Mouse (Mus musculus): ENCODE results near the gene Acsbg2. TPM values are rescaled to one million over a fixed set of nuclear protein-coding genes. Genes with fewer than 3 reads are reported as not detected.

Gene Acsbg2
- polyA plus RNA-seq, 2 experiments from 2014 or later = 0.12 TPM; not detected in 1

DNA sequence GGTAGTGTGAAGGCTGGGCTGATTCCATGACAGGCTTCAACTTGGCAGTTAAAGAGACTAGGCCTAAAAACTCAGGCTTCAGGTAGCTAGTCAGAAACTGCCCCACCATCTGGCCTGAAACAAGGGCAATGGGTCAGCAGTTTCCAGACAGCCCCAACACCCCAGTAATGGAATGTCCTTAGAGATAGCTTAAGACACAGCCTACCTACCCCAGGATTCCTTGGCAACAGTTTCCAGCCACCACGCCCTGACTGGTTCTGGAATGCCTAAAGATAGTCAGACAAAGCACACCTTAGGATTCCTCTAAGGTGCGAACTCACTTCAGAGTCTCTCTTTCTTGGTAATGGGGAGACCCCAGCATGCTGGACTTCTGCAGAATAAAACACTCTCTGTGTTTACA lies 51.9 kb downstream of the Acsbg2 start:
- no peak for ATAC-seq

DNA sequence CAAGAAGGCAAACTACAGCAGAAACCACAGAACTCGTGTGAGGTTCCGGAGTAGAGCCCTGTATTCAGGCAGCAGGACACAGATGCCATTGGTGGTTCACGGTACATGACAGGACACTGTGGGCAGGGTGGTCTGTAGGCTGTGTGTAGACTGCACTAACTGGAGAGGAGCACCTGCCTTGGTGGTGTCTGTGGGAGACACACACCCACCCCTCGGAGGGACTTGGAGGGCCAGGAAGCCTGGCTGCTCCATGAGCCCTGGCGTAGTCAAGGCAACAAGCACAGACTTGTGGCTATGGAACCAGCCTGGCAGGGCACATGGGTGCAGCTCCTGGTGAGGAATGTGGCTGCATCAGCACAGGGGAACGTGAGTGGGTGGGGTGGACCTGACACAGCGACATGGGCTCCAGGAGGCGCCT lies 54.5 kb downstream of the Acsbg2 start:
- peak; percentile 92 for ATAC-seq

DNA sequence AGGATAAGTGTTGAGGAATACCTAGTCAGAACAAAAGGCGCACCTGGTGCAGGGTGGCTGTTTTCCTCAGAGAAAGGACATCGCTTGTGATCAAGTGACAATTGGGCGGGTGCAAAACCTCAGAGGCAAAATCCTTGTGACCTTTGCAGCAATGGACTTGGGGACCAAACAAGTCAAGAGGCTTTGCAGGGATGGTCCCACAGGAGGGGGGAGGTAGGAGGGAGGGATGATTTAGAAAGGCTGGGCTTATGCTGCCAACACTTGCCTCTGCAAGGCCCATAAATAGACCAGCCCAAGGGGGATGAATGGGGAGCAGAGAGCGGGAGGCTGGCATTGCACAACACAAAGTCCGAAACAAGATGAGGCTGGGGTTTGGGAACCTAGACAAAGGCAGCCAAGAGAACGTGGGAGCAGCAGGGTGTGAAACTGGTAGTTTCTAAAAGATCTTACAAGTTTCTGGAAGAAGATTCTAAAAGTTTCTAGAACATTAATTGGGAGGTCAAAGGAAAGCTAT lies 55.2 kb downstream of the Acsbg2 start:
- ATAC-seq = no peak

DNA sequence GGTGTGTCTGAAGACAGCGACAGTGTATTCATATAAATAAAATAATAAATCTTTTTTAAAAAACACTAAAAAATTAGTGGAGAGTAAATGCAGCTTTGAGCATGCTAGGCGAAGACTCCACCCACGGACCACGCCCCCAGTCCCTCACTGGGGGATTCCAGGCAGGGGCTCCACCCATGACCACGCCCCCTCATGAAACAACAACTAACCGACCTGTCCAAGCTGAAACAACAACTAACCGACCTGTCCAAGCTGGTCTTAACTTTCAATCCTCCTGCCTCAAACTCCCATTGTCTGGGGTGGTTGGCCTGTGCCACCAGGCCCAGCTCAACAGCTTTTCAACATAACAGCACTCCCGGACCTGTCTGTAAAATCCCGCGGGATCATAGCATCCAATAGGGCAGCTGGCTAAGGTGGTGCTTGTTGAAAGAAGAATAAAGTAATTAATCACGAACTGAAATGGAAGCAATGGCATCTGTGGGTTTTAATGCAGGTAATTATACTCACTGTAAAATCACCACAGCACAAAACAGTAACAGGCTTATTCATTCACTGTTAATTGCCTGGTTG lies 56.1 kb downstream of the Acsbg2 start:
- no peak for ATAC-seq

DNA sequence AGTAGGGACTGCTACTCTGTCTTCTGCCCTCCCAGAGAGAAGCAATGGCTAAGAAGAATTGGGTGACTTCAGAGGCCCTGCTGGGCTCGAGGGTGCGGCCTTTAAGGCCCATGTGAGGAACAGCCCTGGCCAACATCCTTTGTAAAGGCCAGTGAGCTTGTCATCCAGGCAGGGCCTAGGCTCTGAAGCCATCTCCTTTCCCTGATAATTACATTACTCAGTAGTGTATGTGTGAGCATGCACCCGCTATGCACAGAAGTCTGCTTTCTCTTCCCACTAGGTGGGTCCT lies 59.2 kb downstream of the Acsbg2 start:
- no peak for ATAC-seq

DNA sequence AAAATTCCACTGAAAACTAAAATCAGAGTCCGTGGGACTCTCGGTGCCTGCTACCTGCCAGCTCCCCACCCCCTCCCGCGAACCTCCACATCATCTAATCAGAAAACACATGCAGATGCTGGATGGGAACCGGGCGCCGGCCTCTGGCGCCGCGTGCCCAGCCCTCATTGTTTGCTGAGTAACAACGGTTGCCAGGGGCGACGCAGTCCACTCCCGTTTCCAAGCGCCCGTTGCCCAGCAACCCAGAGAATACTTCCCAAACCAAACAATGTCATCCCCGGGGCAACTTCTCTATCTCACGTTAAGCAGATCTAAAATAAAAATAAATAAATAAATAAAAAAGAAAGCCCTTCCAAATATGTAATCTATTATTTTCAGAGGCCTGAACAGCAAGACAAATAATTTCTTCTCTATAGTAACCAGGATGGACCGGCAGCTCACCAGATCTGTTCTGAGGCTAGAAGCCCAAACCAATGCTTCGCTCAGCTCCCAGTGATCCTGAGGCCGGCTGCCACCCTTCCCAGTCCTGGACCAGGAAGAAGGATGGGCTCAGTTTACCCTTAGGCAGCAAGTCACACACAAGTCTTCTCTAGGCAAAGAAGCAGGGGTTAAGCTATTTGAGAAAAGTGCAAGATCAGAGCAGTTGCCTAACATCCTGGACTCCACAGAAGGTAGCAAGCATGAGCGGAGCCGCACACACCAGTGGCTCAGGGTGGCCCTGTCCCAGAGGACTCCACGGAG lies 59.8 kb downstream of the Acsbg2 start:
- no peak for ATAC-seq

DNA sequence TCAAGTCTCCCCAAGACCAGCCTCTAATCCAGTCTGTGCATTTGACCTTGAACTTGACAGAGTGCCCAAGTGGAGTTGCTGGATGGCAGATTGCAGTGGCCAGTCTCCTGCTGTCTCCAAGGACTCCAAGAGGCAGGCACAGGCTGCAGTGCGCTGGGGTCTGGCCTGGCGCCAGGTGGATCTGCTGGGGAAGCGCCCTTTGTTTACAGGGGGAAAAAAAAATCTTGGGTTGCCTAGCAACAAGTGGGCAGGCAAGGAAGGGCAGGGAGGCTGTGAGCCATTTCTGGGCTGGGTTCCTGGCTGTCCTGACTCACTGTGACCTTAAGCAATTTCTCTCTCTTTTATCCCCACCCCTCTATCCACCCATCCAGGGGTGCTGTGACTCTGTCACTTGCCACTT lies 64.0 kb downstream of the Acsbg2 start:
- ATAC-seq = no peak

DNA sequence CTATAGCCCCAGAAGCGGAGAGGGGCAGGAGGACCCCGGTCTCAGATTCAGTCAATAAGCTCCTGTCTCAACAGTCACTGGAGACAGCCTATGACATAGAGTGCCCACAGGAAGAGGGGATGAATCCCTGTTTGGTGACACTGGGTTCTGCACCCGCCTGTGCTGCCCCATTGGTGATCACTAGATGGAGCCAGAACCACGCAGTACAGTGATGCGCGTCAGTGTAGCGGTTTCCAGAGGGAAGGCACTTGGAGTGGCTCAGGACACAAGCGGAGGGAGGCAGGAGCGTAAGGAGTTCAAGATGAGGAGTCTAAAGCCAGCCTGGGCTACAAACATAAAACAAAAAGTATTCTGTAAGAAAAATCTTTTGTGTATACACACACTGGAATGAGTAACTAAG lies 65.7 kb downstream of the Acsbg2 start:
- peak; percentile 87 for ATAC-seq

DNA sequence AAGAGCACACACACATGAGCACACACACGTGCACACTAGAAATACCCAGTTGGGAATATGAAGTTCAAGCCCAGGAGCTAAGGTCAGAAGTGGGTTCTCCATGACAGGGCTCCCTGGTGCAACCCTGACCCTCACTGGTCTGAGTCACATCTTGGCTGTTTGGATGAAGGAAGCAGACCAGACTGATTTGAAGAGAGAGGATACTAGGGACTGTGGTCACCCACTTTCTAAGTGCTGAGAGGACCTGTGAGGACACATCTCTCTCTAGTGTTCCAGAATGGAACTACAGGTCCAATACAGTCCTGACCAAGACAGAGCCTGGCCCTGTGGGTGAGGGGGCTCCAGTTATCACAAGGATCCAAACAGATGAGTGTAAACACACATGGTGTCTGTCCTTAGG lies 68.5 kb downstream of the Acsbg2 start:
- ATAC-seq = no peak

DNA sequence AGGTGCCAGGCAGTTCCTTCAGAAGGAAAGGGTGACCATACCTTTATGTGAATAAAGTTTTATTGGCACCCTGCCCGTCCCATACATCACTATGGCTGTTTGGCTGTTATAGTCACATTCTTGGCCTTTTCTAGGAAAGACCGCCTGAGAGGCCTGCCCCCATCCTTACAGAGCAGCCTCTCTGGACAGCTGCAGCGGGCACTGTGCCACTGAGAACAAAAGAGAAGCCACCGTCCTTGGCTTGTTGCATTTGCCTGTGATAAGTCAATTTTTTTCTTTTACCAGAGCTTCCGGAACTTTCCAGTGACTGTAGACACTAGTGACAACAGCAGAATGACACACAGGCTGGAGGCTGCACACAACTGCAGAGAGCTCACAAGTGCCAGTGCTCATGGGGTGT lies 69.3 kb downstream of the Acsbg2 start:
- no peak for ATAC-seq

DNA sequence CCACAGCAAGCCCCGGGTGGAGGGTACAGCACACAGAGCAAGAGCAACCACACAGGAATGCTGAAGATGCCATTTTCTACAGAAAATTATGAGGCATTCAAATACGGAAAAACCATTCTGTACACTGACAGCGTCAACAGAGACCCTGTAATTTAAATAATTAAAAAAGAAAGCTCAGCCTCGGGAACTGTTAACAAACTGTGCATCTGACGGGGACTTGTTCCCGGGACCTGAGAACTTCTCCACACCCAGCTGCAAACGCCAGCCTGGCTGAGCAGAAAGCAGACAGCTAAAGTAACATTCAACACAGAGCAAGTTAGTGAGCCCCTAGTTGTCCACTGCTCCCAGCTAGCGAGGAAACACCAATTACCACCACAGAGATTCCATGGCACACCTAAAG lies 72.2 kb downstream of the Acsbg2 start:
- no peak for ATAC-seq

DNA sequence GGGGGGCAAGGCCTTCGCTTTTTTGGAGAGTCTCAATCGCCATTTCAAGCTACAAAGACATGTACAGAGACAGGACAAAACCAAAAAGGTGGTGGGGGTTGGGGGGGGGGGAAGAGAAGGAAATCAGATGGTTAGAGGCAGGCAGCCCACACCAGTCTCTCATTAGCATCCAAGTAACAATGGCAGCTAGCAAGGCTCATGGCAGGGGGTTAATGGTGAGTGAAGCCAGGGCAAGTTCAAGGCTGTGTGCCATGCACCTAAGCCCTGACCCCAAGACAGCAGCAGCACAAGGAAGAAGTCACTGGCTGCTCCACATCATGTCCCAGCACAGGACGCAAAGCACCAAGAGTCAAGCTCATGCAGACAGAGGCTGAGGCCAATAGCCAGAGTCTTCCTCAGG lies 75.0 kb downstream of the Acsbg2 start:
- ATAC-seq = no peak

DNA sequence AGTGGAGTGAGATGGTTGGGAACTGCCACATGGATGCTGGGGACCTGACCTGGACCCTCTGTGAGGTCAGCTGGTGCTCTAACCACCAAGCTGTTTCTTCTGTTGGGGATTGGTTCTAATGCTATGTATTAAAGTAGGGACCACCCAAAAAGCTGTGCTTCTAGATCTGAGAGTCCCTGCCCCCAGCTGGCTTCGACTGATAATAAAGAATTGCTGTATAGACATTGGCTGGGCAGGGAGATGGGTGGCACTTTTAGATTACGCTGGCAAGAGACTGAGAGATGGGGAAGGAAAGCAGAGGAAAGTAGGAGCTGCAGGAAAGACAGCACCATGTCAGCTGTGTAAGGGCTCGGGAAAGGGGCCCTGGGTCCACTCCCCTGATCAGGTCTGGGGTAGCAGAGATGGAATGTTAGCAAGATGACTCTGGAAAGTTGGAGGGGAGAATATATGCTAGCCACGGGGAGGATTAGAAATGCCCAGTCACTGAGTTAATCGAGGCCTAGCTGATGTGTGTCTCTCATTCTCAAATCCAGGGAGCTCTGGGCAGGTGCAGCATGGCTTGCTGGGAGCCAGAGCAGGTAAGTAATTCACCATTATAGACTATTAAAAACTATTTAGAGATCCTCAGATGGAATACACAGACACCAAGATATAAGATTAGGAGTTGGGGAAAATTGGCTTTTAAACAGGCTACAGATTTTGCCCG lies 80.5 kb downstream of the Acsbg2 start:
- no peak for ATAC-seq

Other genes with a start within 250 kb of the Acsbg2 start
- 1 to 10 TPM; 4.5 to 8.0 TPM for gene Lonp1, start 247.6 kb downstream of the Acsbg2 start, polyA plus RNA-seq (2017; shearing (Covaris generic))
- gene Catsperd, start 246.3 kb downstream of the Acsbg2 start, polyA plus RNA-seq (2017; shearing (Covaris generic)) = 1 to 10 TPM; 2.6 to 3.5 TPM
- 10 to 100 TPM; 55.5 to 79.5 TPM for gene Ranbp3, start 201.2 kb downstream of the Acsbg2 start, polyA plus RNA-seq (2017; shearing (Covaris generic))
- gene Ndufa11, start 156.7 kb downstream of the Acsbg2 start, polyA plus RNA-seq (2017; shearing (Covaris generic)) = 100 to 1,000 TPM; 225 to 227 TPM
- gene Vmac, start 156.4 kb downstream of the Acsbg2 start, polyA plus RNA-seq (2017; shearing (Covaris generic)) = 1 to 10 TPM; 5.8 to 8.2 TPM
- not detected for gene Nrtn, start 116.9 kb downstream of the Acsbg2 start, polyA plus RNA-seq (2017; shearing (Covaris generic))
- 10 to 100 TPM; 30.3 to 41.2 TPM for gene Dus3l, start 109.7 kb downstream of the Acsbg2 start, polyA plus RNA-seq (2017; shearing (Covaris generic))
- gene Prr22, start 104.2 kb downstream of the Acsbg2 start, polyA plus RNA-seq (2017; shearing (Covaris generic)) = 1 to 10 TPM in 1 of 2 experiments, under 1 TPM in 1; 0.24 to 1.1 TPM
- 1 to 10 TPM; 1.2 to 2.1 TPM for gene Rfx2, start 43.4 kb downstream of the Acsbg2 start, polyA plus RNA-seq (2017; shearing (Covaris generic))
- gene 1700061G19Rik, start 1.0 kb upstream of the Acsbg2 start, polyA plus RNA-seq (2017; shearing (Covaris generic)) = under 1 TPM in 1 of 2 experiments, not detected in 1; 0.31 TPM
- 1 to 10 TPM; 4.5 to 7.0 TPM for gene Mllt1, start 61.0 kb upstream of the Acsbg2 start, polyA plus RNA-seq (2017; shearing (Covaris generic))
- gene Acer1, start 107.7 kb upstream of the Acsbg2 start, polyA plus RNA-seq (2017; shearing (Covaris generic)) = under 1 TPM in 1 of 2 experiments, not detected in 1; 0.16 TPM
- gene Clpp, start 115.9 kb upstream of the Acsbg2 start, polyA plus RNA-seq (2017; shearing (Covaris generic)) = 100 to 1,000 TPM; 108 to 110 TPM
- 10 to 100 TPM; 21.6 to 25.1 TPM for gene Alkbh7, start 122.9 kb upstream of the Acsbg2 start, polyA plus RNA-seq (2017; shearing (Covaris generic))
- gene Pspn, start 125.6 kb upstream of the Acsbg2 start, polyA plus RNA-seq (2017; shearing (Covaris generic)) = not detected
- gene Gtf2f1, start 136.8 kb upstream of the Acsbg2 start, polyA plus RNA-seq (2017; shearing (Covaris generic)) = 100 to 1,000 TPM in 1 of 2 experiments, 10 to 100 TPM in 1; 72.1 to 102 TPM
- 1 to 10 TPM in 1 of 2 experiments, not detected in 1; 1.5 TPM for gene Gm17949, start 137.0 kb upstream of the Acsbg2 start, polyA plus RNA-seq (2017; shearing (Covaris generic))
- 10 to 100 TPM; 16.0 to 29.4 TPM for gene Khsrp, start 157.1 kb upstream of the Acsbg2 start, polyA plus RNA-seq (2017; shearing (Covaris generic))
- not detected for gene Slc25a41, start 167.2 kb upstream of the Acsbg2 start, polyA plus RNA-seq (2017; shearing (Covaris generic))
- 1 to 10 TPM; 2.1 to 2.9 TPM for gene Crb3, start 184.7 kb upstream of the Acsbg2 start, polyA plus RNA-seq (2017; shearing (Covaris generic))
- 1 to 10 TPM; 2.3 to 3.4 TPM for gene Slc25a23, start 185.4 kb upstream of the Acsbg2 start, polyA plus RNA-seq (2017; shearing (Covaris generic))
- 100 to 1,000 TPM; 215 to 337 TPM for gene Dennd1c, start 204.1 kb upstream of the Acsbg2 start, polyA plus RNA-seq (2017; shearing (Covaris generic))
- 1 to 10 TPM; 4.3 to 7.8 TPM for gene Tubb4a, start 213.3 kb upstream of the Acsbg2 start, polyA plus RNA-seq (2017; shearing (Covaris generic))
- gene Tnfsf9, start 230.9 kb upstream of the Acsbg2 start, polyA plus RNA-seq (2017; shearing (Covaris generic)) = 10 to 100 TPM in 1 of 2 experiments, 1 to 10 TPM in 1; 8.2 to 11.9 TPM